Mouse (Mus musculus) testis, adult 2 months (tissue): ENCODE measurements around the gene Lrrc10b. TPM values are rescaled to one million over a fixed set of nuclear protein-coding genes. Genes with fewer than 3 reads are reported as not detected.

Source experiments
- H3K27ac ChIP-seq: fragments of 200-500 bp; 2 replicates; pipeline ENCODE4 v1.5.1; 2012; ENCODE audit warnings: low read depth, low read length; ENCODE audit not compliant: control insufficient read depth, insufficient read depth
- H3K27me3 ChIP-seq: fragments of 200-500 bp; 2 replicates; pipeline ENCODE4 v1.6.1; 2012; ENCODE audit warnings: mild to moderate bottlenecking, low read length, moderate library complexity; ENCODE audit not compliant: control insufficient read depth, insufficient read depth
- H3K36me3 ChIP-seq: fragments of 200-500 bp; 2 replicates; pipeline ENCODE4 v1.6.1; 2012; ENCODE audit warnings: mild to moderate bottlenecking, low read length; ENCODE audit not compliant: control insufficient read depth, insufficient read depth
- H3K4me1 ChIP-seq: fragments of 200-500 bp; 2 replicates; pipeline ENCODE4 v1.6.1; 2012; ENCODE audit warnings: low read length; ENCODE audit not compliant: control insufficient read depth, insufficient read depth
- H3K4me3 ChIP-seq: fragments of 200-500 bp; 2 replicates; pipeline ENCODE4 v1.5.1; 2012; ENCODE audit warnings: low read depth, mild to moderate bottlenecking, low read length, moderate library complexity, mixed read lengths; ENCODE audit not compliant: control insufficient read depth
- CTCF ChIP-seq: fragments of 200-500 bp; IDR thresholded peaks from 2 replicates; pipeline ENCODE4 v1.5.1; 2012; ENCODE audit warnings: low read depth, mild to moderate bottlenecking, inconsistent platforms, low read length, moderate library complexity; ENCODE audit not compliant: control insufficient read depth, insufficient read depth, insufficient replicate concordance
- POLR2A ChIP-seq: fragments of 200-500 bp; IDR thresholded peaks from 2 replicates; pipeline ENCODE4 v1.6.1; 2012; ENCODE audit warnings: low read depth, mild to moderate bottlenecking, inconsistent platforms, low read length, moderate library complexity; ENCODE audit not compliant: control insufficient read depth
- polyA plus RNA-seq: library from polyadenylated mRNA; depleted of rRNA; stranded (reverse); fragments of >200 nt; gene quantifications from 2 replicates; pipeline ENCODE4 v1.2.3, GENCODE M21; 2012

The Lrrc10b gene
- polyA plus RNA-seq, 1 experiment = 28.9 TPM

DNA sequence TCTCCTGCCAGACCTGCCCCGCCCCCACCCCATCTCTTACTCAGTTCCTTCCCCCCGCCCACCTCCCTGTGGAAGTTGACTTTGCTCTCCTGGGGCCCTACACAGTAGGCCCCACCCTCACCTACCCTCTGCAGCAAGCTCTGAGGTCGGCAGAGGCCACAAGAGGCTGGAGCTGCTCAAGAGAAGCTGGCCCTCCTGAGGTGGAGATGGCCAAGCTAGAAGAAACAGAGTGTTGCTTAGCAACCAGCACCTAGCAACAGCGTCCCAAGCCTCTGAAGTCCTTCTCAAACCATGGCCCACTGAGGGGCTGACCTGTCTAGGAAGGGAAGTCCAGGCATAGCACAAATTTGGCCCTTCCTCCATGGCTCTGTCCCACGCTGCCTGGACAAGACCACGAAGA lies 25.4 kb upstream of the Lrrc10b start, which contains the start of gene Ppp1r32:
Gene Ppp1r32, minus strand, starts transcription at position 226 of the 400 bp plus-strand sequence.
- Histone ChIP-seq H3K4me3 (peak within 1 kb of the TSS; percentile 77), H3K36me3 (no peaks in the 10 kb centered on the region; the same call in 1 of the 2 replicates), H3K27me3 (no peaks in the 10 kb centered on the region), H3K27ac (0 out of 2 replicates have a peak within 1 kb of the TSS, but pooled peaks have one; percentile 10), H3K4me1 (peaks cover 8% of the 10 kb centered on the region)
- TF ChIP-seq CTCF = no peak
- TF ChIP-seq POLR2A = peak; percentile 92; the same call in 1 of the 2 replicates

DNA sequence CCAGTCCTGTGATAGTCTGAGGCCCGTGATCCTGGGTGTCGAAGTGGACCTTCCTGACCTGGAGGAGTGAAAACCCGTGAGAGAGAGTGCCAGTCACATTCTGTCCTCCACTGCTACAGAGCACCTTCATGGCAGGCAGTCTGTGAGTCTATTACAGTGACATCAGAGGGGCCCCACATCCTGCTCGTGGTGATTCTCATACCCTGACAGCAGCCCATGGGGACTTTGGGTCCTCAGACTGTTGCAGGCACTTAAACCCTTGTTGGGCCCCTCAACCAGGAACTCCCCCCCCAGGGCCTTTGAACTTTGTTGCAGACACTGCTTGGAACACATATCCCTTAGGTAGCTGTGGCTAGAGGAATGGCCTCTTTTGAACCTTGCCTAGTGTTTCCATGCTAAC lies 22.3 kb upstream of the Lrrc10b start:
- Histone ChIP-seq H3K36me3 (no peaks in the 10 kb centered on the region; the same call in 1 of the 2 replicates), H3K27me3 (no peaks in the 10 kb centered on the region)
- TF ChIP-seq CTCF = no peak
- no peak for TF ChIP-seq POLR2A

DNA sequence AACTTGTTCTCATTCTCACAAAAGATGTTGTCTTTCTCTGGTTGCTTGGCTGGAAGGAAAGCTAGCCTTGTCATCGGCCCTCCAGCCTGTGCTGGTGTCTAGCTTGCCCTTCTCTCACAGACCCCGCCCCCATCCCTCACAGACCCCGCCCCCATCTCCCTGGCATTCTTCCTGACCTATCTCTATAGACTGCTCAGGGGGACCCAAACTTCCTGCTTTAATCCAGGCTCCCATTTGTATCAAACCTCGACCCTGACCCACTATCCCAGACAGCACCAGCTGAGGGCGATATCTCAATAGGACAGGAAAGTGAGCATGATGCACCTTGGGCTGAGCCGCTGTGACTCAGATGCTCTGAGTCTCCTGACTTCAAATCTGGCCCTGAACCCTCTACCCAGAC lies 16.5 kb upstream of the Lrrc10b start:
- Histone ChIP-seq H3K36me3 (no peaks in the 10 kb centered on the region; the same call in 1 of the 2 replicates), H3K4me3 (no peak overlapping the region), H3K27ac (no peak overlapping the region), H3K4me1 (no peaks in the 10 kb centered on the region; the same call in 1 of the 2 replicates), H3K27me3 (no peaks in the 10 kb centered on the region)
- TF ChIP-seq CTCF = no peak
- no peak for TF ChIP-seq POLR2A

More for the DNA sequence above, 22.3 kb upstream of the Lrrc10b start:
- Histone ChIP-seq H3K27ac (no peak overlapping the region), H3K4me1 (peaks cover 8% of the 10 kb centered on the region), H3K4me3 (no peak overlapping the region)

DNA sequence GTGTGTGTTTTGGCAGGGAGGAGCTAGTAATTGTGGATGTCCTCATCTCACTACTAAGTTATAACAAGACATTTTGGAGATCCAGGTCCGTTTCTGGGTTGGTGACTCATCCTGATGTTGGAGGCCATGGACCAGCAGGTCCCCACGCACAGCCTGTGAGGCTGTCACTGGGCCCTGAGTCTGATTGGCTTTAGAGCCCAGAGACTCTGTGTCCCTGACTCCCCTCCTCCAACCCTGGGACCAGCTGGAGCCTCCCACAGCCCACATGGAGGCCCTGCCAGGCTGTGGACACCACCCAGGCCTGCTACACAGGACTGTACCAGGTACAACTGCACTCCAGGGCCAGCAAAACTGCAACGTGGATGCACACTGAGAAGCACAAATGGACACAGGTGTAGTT lies 15.7 kb upstream of the Lrrc10b start:
- Histone ChIP-seq H3K4me1 (no peaks in the 10 kb centered on the region; the same call in 1 of the 2 replicates), H3K27me3 (no peaks in the 10 kb centered on the region)
- no peak for TF ChIP-seq CTCF
- TF ChIP-seq POLR2A = no peak

GRCm38 (mm10) chr19:10469171-10469658 lies 11.9 kb upstream of the Lrrc10b start:
- Histone ChIP-seq H3K36me3 (no peaks in the 10 kb centered on the region), H3K27ac (no peak overlapping the region), H3K4me1 (no peaks in the 10 kb centered on the region; the same call in 1 of the 2 replicates), H3K4me3 (no peak overlapping the region), H3K27me3 (no peaks in the 10 kb centered on the region)
- TF ChIP-seq POLR2A (0 out of 2 replicates have a peak, but pooled peaks have one; percentile 10), CTCF (no peak)

More for the DNA sequence above, 15.7 kb upstream of the Lrrc10b start:
- no peak overlapping the region for H3K4me3 ChIP-seq
- no peaks in the 10 kb centered on the region; the same call in 1 of the 2 replicates for H3K36me3 ChIP-seq
- no peak overlapping the region for H3K27ac ChIP-seq

- peaks cover 4% of the 10 kb centered on the region for H3K4me1 ChIP-seq
- H3K27ac ChIP-seq = no peak overlapping the region
- H3K27me3 ChIP-seq = no peaks in the 10 kb centered on the region
These were observed 7.2 kb upstream of the Lrrc10b start for GRCm38 (mm10) chr19:10464427-10464826.

DNA sequence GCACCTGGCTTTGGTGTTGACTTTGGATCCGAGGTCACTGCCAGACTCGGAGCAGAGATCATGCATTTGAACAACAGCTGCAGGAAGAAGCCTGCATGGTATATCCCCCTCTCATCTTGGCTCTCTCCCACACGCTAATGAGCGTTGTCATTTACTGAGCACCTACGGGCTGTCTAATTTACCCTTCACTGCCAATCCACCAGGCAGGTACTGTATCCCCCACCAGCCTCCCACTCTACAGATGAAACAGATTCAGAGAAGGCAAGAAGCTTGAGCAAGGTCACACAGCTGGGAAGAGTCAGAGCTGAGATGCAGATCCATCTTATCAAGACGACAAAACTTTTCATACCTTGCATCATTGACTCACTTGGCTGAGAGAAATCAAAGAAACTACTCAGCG lies 4.3 kb upstream of the Lrrc10b start:
- H3K4me1 ChIP-seq = peaks cover 11% of the 10 kb centered on the region
- TF ChIP-seq CTCF (no peak), POLR2A (no peak)
- H3K36me3 ChIP-seq = no peaks in the 10 kb centered on the region
- H3K27ac ChIP-seq = no peak overlapping the region
- no peaks in the 10 kb centered on the region for H3K27me3 ChIP-seq
- no peak overlapping the region for H3K4me3 ChIP-seq

More at GRCm38 (mm10) chr19:10464427-10464826, 7.2 kb upstream of the Lrrc10b start:
- no peaks in the 10 kb centered on the region for H3K36me3 ChIP-seq
- TF ChIP-seq CTCF (no peak), POLR2A (no peak)
- H3K4me3 ChIP-seq = no peak overlapping the region
